11 mouse cellular contexts compared by ENCODE assay signal in genomic region chr14:51739150-51739993, GRCm38 (mm10). TPM values are rescaled to one million over a fixed set of nuclear protein-coding genes. Genes with fewer than 3 reads are reported as not detected.
DNase-seq lines count a peak whose midpoint lies in the region; ATAC-seq lines count a peak whose summit lies in the region.
"Had no signal": no experiment of that assay in that cellular context is flagged by ENCODE, and none has a peak within 500 bp of the region (broad histone marks: within the 10 kb centered on the region; RNA-seq: fewer than 3 reads in every experiment).

No protein-coding gene starts in this region.

- peaks cover 6% of the 10 kb centered on the region; the same call in 1 of the 2 replicates for H3K4me1 ChIP-seq in lung, embryonic 16.5 days (replicated peaks; ENCODE audit: control insufficient read depth, insufficient read depth, low read length)
- peaks cover 4% of the 10 kb centered on the region; the same call in 1 of the 2 replicates for H3K4me1 ChIP-seq in forebrain, embryonic 14.5 days (ENCODE audit: control insufficient read depth, insufficient read depth, low read length)
- peaks cover 10% of the 10 kb centered on the region for H3K4me1 ChIP-seq in limb, embryonic 13.5 days

- 3% methylated on average over 24 of the region's 24 CpGs for WGBS in lung, embryonic 16.5 days
- 1% methylated on average over 24 of the region's 24 CpGs for WGBS in forebrain, embryonic 14.5 days
- 3% methylated on average over 24 of the region's 24 CpGs for WGBS in limb, embryonic 13.5 days

- H3K4me2 ChIP-seq in lung, embryonic 16.5 days (ENCODE audit: low read depth, low read length), result peak overlapping the region; percentile 32
- H3K4me2 ChIP-seq in forebrain, embryonic 14.5 days (ENCODE audit: low read length), result peak overlapping the region; percentile 39
- H3K4me2 ChIP-seq in limb, embryonic 13.5 days (replicated peaks), result peak overlapping the region; percentile 87

- intact Hi-C loops in gastrocnemius, postnatal 14 days (cut with DNase I; ENCODE audit: low total_unique reads), result no loop called here
- intact Hi-C loops in left cerebral cortex, postnatal 36 days (cut with DNase I), result no loop called here

- H3K27me3 ChIP-seq in lung, embryonic 16.5 days (ENCODE audit: control insufficient read depth, insufficient read depth, low read depth, low read length), result peaks cover 32% of the 10 kb centered on the region
- H3K27me3 ChIP-seq in forebrain, embryonic 14.5 days (replicated peaks; ENCODE audit: control insufficient read depth, insufficient read depth, low read length), result peaks cover 31% of the 10 kb centered on the region
- H3K27me3 ChIP-seq in limb, embryonic 13.5 days, result peaks cover 54% of the 10 kb centered on the region
- H3K27me3 ChIP-seq: Patski had no signal

- ATAC-seq in lung, embryonic 16.5 days (ENCODE audit: low read depth), result no peak
- ATAC-seq in forebrain, embryonic 14.5 days, result no peak
- ATAC-seq in limb, embryonic 13.5 days (ENCODE audit: low FRiP score, low read depth), result no peak
- ATAC-seq: Patski had no signal

- no peak overlapping the region for H3K9ac ChIP-seq in lung, embryonic 16.5 days (ENCODE audit: low read length)
- H3K9ac ChIP-seq in forebrain, embryonic 14.5 days (ENCODE audit: low read length), result no peak overlapping the region
- no peak overlapping the region for H3K9ac ChIP-seq in limb, embryonic 13.5 days

- H3K36me3 ChIP-seq in lung, embryonic 16.5 days (ENCODE audit: control insufficient read depth, insufficient read depth, low read length), result no peaks in the 10 kb centered on the region
- H3K36me3 ChIP-seq in forebrain, embryonic 14.5 days (ENCODE audit: control insufficient read depth, insufficient read depth, low read length), result no peaks in the 10 kb centered on the region
- no peaks in the 10 kb centered on the region for H3K36me3 ChIP-seq in limb, embryonic 13.5 days

- no peak overlapping the region for H3K27ac ChIP-seq in lung, embryonic 16.5 days (ENCODE audit: low read length)
- H3K27ac ChIP-seq in forebrain, embryonic 14.5 days (ENCODE audit: low read depth, low read length), result no peak overlapping the region
- no peak overlapping the region for H3K27ac ChIP-seq in limb, embryonic 13.5 days

- no peak for DNase-seq in lung, postnatal 14 days
- no peak for DNase-seq in forebrain, embryonic 14.5 days (ENCODE audit: low spot score)
- DNase-seq in layer of hippocampus, adult 9-10 months (ENCODE audit: low spot score), result no peak
- DNase-seq in gastrocnemius, postnatal 14 days, result no peak
- DNase-seq in left cerebral cortex, postnatal 36 days (ENCODE audit: low spot score in 2 of 2), result no peak
- DNase-seq: lung, postnatal 10 days; thymus, adult 2 months had no signal

- H3K9me3 ChIP-seq in lung, embryonic 16.5 days (ENCODE audit: control insufficient read depth, low read length), result no peaks in the 10 kb centered on the region
- no peaks in the 10 kb centered on the region for H3K9me3 ChIP-seq in forebrain, embryonic 14.5 days (replicated peaks; ENCODE audit: control insufficient read depth, low read length)
- no peaks in the 10 kb centered on the region for H3K9me3 ChIP-seq in limb, embryonic 13.5 days

- H3K4me3 ChIP-seq in lung, embryonic 16.5 days (ENCODE audit: low read length), result peak overlapping the region; percentile 6; the same call in 1 of the 2 replicates
- H3K4me3 ChIP-seq in forebrain, embryonic 14.5 days (ENCODE audit: low read depth, low read length), result peak overlapping the region; percentile 15; the same call in 1 of the 2 replicates
- H3K4me3 ChIP-seq in limb, embryonic 13.5 days, result peak overlapping the region; percentile 48

RNA-seq across cellular contexts. Expression of gene Gm5800, which starts 22.4 kb away (rescaled TPM):
- not detected in 2 replicates for polyA plus RNA-seq in lung, embryonic 16.5 days (2015; fragmentation: Nextera tagmentation; extraction: Ambion mirVana)
- polyA plus RNA-seq in forebrain, embryonic 14.5 days (2014; fragmentation: Nextera tagmentation; extraction: Ambion mirVana), result not detected in 2 replicates
- not detected in 2 replicates for polyA plus RNA-seq in limb, embryonic 13.5 days (2015; fragmentation: Nextera tagmentation; extraction: Ambion mirVana)
- total RNA-seq in gastrocnemius, postnatal 14 days (2021), result not detected
- total RNA-seq in left cerebral cortex, postnatal 36 days (2021), result not detected
- polyA plus RNA-seq: large intestine, adult 2 months; Patski; thymus, adult 2 months had no signal

RNA-seq across cellular contexts. Expression of gene Ang4, which starts 34.0 kb away (rescaled TPM):
- not detected in 2 replicates for polyA plus RNA-seq in lung, embryonic 16.5 days (2015; fragmentation: Nextera tagmentation; extraction: Ambion mirVana)
- polyA plus RNA-seq in forebrain, embryonic 14.5 days (2014; fragmentation: Nextera tagmentation; extraction: Ambion mirVana), result not detected in 2 replicates
- not detected in 2 replicates for polyA plus RNA-seq in limb, embryonic 13.5 days (2015; fragmentation: Nextera tagmentation; extraction: Ambion mirVana)
- not detected for total RNA-seq in gastrocnemius, postnatal 14 days (2021)
- total RNA-seq in left cerebral cortex, postnatal 36 days (2021), result not detected
- polyA plus RNA-seq: Patski had no signal

RNA-seq across cellular contexts. Expression of gene Gm17079, which starts 44.1 kb away (rescaled TPM):
- not detected in 2 replicates for polyA plus RNA-seq in lung, embryonic 16.5 days (2015; fragmentation: Nextera tagmentation; extraction: Ambion mirVana)
- polyA plus RNA-seq in forebrain, embryonic 14.5 days (2014; fragmentation: Nextera tagmentation; extraction: Ambion mirVana), result not detected in 2 replicates
- polyA plus RNA-seq in limb, embryonic 13.5 days (2015; fragmentation: Nextera tagmentation; extraction: Ambion mirVana), result not detected in 2 replicates
- total RNA-seq in gastrocnemius, postnatal 14 days (2021), result not detected
- not detected for total RNA-seq in left cerebral cortex, postnatal 36 days (2021)
- polyA plus RNA-seq: large intestine, adult 2 months; Patski; thymus, adult 2 months had no signal

Comparison
In these comparisons a context has a peak if more than half of its experiments do, and no peak if none do; other contexts are left out.
1. H3K4me2 ChIP-seq: peak in every context shown above with its lines; median percentile 87 in limb, embryonic 13.5 days; 39 in forebrain, embryonic 14.5 days; 32 in lung, embryonic 16.5 days.